Mouse (Mus musculus) frontal cortex, adult 2 months (tissue): ENCODE measurements at regions not wholly inside any gene's neighbourhood (a gene's known extent, or its start where the extent isn't known, plus 50 kb on each side); places are given as distances from the start of the nearest gene placed in this dataset.
"Not testable (repeated sequence)": the region's sequence is repeated elsewhere in the genome, so short reads cannot be mapped to it uniquely, and the experiment has no call there.

Experiments
- DNase-seq, 2 experiments: peaks; one replicate each; pipeline ENCODE4 v3.0.0; 2022; ENCODE audit warnings: low spot score in 1 of 2; ENCODE audit errors: extremely low spot score in 1 of 2

- DNase-seq = no peak
Observed at GRCm38 (mm10) chr16:25478300-25478699, 191.7 kb downstream of the Tprg start.

DNA sequence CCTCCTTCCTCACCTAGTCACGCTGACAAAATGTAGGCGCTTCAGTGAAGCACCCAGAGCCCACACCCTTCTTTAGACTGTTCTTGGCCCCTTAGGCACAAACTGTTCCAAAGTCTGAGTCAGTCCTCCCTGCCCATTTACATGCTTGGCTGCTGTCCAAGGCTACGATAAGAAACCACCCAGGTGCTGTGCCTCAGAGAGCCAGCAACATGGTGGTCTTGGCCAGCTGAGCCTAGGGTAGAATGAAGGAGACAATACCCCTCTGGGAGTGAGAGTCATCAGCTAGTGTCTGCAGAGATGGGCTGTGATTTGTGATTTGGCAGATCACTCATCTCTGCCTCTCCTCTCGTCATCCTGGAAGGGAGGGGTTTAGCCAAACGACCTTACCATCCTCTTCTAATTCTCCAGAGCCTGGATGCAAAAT, 197.2 kb downstream of the Tprg start:
- DNase-seq = peak in 1 of 2 experiments; percentile 39

DNA sequence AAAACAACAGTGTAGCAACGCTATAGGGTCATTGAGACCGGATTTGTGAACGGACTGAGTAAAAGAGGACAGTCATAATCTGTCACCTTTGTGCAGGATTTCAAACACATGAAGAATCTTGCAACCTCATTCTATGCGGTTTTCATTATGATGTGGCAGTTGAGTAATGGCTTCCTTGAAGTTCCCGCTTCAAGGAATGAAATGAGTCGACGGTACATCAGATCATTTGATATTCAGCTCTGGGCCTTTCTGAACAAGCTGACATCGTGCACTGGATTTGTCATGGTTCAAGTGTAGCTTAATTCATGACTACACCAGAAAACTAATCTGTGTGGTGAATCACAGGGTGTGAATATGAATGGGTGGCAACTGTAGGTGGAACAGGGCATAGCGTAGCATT, 198.4 kb downstream of the Tprg start:
- peak in 1 of 2 experiments; percentile 3 for DNase-seq

GRCm38 (mm10) chr16:25486477-25487094, 197.0 kb upstream of the Trp63 start:
- no peak for DNase-seq

- DNase-seq = no peak
Observed at GRCm38 (mm10) chr16:25490847-25491246, 192.7 kb upstream of the Trp63 start.

- no peak for DNase-seq
Observed at GRCm38 (mm10) chr16:25494153-25494552, 189.4 kb upstream of the Trp63 start.

DNA sequence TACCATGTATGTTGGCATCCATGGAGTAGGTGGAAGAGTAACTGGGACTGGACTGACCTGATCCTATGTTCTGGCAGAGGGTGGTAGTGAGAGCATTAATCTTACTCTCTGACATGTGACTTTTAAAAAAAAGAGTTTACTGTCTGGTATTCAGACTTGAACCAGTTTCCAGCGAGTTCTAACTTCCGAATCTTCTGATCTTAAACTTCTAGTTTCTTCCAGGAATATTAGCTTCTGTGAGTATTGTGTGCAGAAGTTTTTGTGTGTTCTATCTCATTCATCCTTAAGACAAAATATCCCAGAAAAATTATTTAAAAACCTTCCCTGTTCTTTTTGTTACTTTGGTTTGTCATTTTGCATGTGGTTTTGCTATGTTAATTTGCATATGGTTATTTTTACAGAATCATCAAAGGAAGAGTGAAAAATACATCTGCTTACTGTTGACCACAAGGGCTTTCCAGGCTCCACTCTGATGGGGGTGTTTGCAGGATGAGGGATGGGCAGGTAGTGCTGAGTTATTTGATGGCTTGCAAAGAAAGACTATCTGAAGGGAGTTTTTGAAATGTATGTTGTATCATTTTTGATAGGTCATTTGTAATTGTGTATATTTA, 187.9 kb upstream of the Trp63 start:
- no peak for DNase-seq

DNA sequence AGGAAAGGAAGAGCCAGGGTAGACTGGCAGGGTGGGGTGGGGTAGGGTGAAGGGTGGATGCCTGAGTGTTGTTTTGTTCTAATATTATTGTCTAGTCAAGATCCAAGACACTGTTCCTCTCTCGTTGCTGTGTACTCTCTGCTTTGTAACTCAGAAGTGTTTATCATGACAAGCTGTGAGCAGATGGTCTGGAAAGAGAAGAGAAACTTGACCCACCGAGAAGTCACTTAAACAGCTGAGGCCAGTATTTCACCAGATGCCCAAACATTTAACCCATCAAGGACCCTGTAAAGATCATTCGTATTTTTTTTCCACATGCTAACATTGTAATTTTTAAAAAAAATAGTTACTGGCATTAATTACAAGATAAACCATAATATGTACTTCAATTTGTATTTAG, 178.7 kb upstream of the Trp63 start:
- DNase-seq = no peak

DNA sequence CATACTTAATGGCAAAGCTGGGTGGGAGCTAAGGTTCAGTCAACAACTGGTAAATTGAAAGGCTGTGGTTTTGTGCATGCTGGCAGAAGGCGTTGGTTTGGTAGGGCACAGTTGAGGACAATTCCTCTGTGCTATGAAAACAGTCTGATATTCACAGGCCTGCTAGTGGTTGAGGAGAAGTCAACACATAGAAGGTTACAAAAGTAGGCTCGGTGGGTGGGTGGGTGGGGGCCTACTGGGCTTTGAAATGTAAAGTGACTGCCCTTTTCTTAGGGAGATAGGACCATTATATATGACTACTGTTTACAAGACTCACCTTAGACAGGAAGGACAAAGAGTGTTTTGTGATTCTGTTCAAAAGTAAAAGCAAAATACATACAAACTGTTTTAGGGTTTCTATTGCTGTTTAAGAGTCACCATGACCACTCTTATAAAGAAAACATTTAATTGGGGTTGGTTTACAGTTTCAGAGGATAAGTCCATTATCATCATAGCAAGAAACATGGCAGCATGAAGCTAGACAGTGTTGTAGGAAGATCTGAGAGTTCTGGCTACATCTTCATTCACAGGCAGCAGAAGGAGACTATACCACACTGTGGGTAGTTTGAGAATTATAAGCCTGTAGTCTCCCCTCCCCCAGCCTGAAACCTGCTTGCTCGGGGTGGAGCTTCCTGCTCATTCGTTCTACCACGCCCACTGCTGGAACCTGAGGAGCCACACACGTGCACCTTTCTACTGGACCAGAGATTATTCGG, 166.3 kb upstream of the Trp63 start:
- DNase-seq = no peak

GRCm38 (mm10) chr16:25523141-25523540, 160.4 kb upstream of the Trp63 start:
- DNase-seq = not testable (repeated sequence)

GRCm38 (mm10) chr16:25523621-25524020, 159.9 kb upstream of the Trp63 start:
- no peak for DNase-seq

- no peak for DNase-seq
Observed at GRCm38 (mm10) chr16:25527850-25528249, 155.7 kb upstream of the Trp63 start.

GRCm38 (mm10) chr16:25528313-25528712, 155.2 kb upstream of the Trp63 start:
- DNase-seq = no peak

DNA sequence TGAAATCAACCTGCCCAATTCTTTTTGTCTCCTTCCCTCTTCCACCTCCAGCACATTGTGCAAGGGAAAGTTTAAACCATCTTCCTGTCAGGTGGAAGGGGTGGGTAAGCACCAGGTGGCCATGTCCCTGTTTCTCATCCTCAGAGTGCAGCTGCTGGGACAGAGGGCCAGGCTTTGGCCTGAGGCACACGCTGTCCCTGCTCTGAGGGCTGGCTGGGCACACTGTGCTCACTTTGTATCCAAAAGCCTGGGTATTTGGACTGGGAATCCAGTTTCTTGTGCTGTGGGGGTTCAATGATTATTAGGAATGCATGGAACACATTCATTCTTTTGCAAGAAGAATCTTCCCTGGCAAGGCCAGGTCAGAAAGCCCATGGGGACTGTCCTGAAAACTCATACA, 153.9 kb upstream of the Trp63 start:
- no peak for DNase-seq

- DNase-seq = no peak
Observed at GRCm38 (mm10) chr16:25531761-25532336, 151.7 kb upstream of the Trp63 start.

GRCm38 (mm10) chr16:25532519-25533205, 150.9 kb upstream of the Trp63 start:
- DNase-seq = peak in 1 of 2 experiments; percentile 36

GRCm38 (mm10) chr16:25533206-25533580, 150.4 kb upstream of the Trp63 start:
- peak in 1 of 2 experiments; percentile 35 for DNase-seq

GRCm38 (mm10) chr16:25536550-25536949, 147.0 kb upstream of the Trp63 start:
- DNase-seq = no peak

DNA sequence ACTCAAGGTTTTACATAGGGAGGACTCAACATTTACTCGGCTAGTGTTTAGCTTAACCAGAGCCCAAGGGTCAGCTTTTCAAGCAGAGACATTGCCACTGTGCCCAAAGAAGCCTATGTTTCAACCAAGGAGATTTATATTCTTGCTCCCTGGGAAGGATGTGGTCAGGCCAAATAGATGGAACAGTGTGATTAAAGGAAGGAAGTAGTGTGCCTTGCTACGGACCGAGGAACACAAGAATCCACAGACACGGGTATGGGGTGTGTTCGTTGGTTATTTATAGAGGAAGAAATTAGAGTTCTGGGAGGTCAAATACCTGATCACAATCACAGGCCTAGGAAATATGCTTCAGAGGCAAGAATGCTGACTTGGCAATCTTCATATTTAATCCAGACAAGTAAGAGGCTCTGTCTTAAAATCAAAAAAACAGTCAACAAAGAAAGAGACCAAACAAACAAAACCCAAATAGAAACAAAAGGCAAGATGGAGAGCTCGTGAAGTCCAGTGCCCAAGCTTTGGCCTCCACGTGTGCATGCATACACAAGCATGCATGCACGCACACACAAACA, 133.9 kb upstream of the Trp63 start:
- DNase-seq = no peak

DNA sequence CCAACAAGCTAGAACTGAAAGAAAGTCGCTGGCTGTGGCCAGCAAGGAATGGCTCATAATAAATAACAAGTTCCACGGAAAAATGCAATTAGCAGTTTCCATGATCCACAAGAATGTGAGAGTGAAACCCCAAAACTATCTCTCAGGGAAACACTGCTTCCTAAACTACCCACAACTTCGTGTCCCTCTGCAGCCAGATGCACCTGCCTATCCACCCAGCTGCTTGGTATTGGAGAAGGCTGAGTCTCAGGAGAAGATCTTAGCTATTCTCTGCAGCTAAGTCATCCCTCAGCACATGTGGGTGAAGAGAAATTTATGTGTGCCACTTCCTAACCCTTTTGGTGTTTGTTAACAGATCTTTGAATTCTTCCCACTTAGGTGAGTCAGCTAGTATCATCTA, 126.4 kb upstream of the Trp63 start:
- no peak for DNase-seq

DNA sequence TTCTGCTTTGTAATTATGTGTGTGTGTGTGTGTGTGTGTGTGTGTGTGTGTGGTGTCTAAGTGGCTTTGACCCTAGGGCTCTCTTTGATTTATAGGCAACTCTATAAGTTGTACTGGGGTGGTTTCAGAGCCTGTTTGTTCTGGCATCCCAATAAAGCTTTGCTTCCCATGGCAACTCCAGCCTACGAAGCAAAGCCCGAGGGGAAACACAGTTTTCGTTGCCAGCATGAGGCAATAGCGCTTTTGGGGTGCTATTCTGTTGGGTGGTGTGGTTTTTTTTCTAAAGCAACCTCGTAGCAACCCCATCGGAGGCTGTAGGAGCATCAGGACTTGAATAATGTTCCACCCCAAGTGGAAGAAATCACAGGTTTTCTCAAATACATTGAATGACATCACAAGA, 103.3 kb upstream of the Trp63 start:
- no peak for DNase-seq
